Comparison of ENCODE assay signal across 25 mouse cellular contexts in genomic region chr9:22089281-22089680, GRCm38 (mm10). TPM values are rescaled to one million over a fixed set of nuclear protein-coding genes. Genes with fewer than 3 reads are reported as not detected.
"Had no signal": no experiment of that assay in that cellular context is flagged by ENCODE, and none has a peak within 500 bp of the region (broad histone marks: within the 10 kb centered on the region; RNA-seq: fewer than 3 reads in every experiment).

No protein-coding gene starts in this region.

- H3K9me3 ChIP-seq: kidney, embryonic 15.5 days; limb, embryonic 12.5 days; limb, embryonic 15.5 days; liver, embryonic 12.5 days; midbrain, embryonic 15.5 days; neural tube, embryonic 13.5 days had no signal

- H3K9ac ChIP-seq: kidney, embryonic 15.5 days; limb, embryonic 12.5 days; limb, embryonic 15.5 days; liver, embryonic 12.5 days; midbrain, embryonic 15.5 days; neural tube, embryonic 13.5 days had no signal

- H3K27ac ChIP-seq: kidney, embryonic 15.5 days; limb, embryonic 12.5 days; limb, embryonic 15.5 days; liver, embryonic 12.5 days; macrophage; midbrain, embryonic 15.5 days; neural tube, embryonic 13.5 days; stomach, postnatal 0 days had no signal

- H3K4me3 ChIP-seq: kidney, embryonic 15.5 days; limb, embryonic 12.5 days; limb, embryonic 15.5 days; liver, embryonic 12.5 days; midbrain, embryonic 15.5 days; myocyte; neural tube, embryonic 13.5 days had no signal

- H3K4me2 ChIP-seq: kidney, embryonic 15.5 days; limb, embryonic 12.5 days; limb, embryonic 15.5 days; liver, embryonic 12.5 days; midbrain, embryonic 15.5 days; neural tube, embryonic 13.5 days had no signal

- H3K27me3 ChIP-seq: limb, embryonic 15.5 days; midbrain, embryonic 15.5 days had no signal

- H3K36me3 ChIP-seq: kidney, embryonic 15.5 days; limb, embryonic 12.5 days; limb, embryonic 15.5 days; liver, embryonic 12.5 days; midbrain, embryonic 15.5 days; neural tube, embryonic 13.5 days had no signal

- ATAC-seq: liver, embryonic 12.5 days; midbrain, embryonic 15.5 days had no signal

- DNase-seq: kidney, adult 11 months; kidney, adult 8-10 months; kidney, postnatal 10 days; kidney, postnatal 36 days; left cerebral cortex, postnatal 4 days; lung, adult 2 months; lung, postnatal 14 days; retina, postnatal 1 day; thymus, adult 2 months; thymus, postnatal 14 days; thymus, postnatal 4 days had no signal

RNA-seq across cellular contexts. Expression of gene Cnn1, which starts 9.7 kb away (rescaled TPM):
- polyA plus RNA-seq: macrophage had no signal

RNA-seq across cellular contexts. Expression of gene Gm49318, which starts 18.2 kb away (rescaled TPM):
- polyA plus RNA-seq: kidney, embryonic 15.5 days; limb, embryonic 12.5 days; limb, embryonic 15.5 days; liver, embryonic 12.5 days; liver, embryonic 16.5 days; lung, adult 2 months; lung, embryonic 16.5 days; macrophage; midbrain, embryonic 15.5 days; myocyte; neural tube, embryonic 13.5 days; small intestine, adult 2 months; spleen, adult 2 months; stomach, embryonic 14.5 days; stomach, postnatal 0 days; thymus, adult 2 months had no signal
